Mouse (Mus musculus) cerebellum, adult 9-11 months (tissue): ENCODE results near the gene Plxnc1.

Experiments used
- DNase-seq: peaks from one replicate; pipeline ENCODE4 v3.0.0; 2022

Plxnc1 gene

GRCm38 (mm10) chr10:94864199-94864928 lies 80.3 kb downstream of the Plxnc1 start:
- no peak for DNase-seq

GRCm38 (mm10) chr10:94863251-94863650 lies 81.4 kb downstream of the Plxnc1 start:
- no peak for DNase-seq

- no peak for DNase-seq
These were observed 83.8 kb downstream of the Plxnc1 start for GRCm38 (mm10) chr10:94860870-94861269.

- DNase-seq, result no peak
These were observed 86.2 kb downstream of the Plxnc1 start for GRCm38 (mm10) chr10:94858277-94859033.

DNA sequence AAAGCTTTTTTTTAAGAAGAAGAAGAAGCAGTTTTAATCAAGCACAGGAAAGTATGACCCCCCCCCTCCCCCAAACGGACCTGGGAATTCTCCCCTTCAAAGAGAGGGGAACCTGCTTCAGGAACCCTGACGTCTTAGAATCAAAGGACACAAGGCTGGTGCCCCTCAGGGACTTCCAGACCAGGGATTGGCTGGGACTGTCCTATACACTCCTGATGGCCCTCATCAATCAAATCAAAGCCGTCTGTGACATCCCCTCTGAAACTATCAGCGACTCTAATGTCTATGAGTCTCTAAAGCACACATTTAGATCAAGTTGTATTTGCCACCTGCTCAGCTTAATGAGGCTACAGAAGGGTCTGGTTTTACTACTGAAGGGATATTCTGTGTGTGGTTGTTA lies 94.1 kb downstream of the Plxnc1 start:
- no peak for DNase-seq

- DNase-seq, result no peak
These were observed 94.7 kb downstream of the Plxnc1 start for GRCm38 (mm10) chr10:94849930-94850329.

GRCm38 (mm10) chr10:94849360-94849759 lies 95.3 kb downstream of the Plxnc1 start:
- DNase-seq, result no peak

- DNase-seq, result no peak
These were observed 96.3 kb downstream of the Plxnc1 start for GRCm38 (mm10) chr10:94848344-94848743.

- DNase-seq, result no peak
These were observed 98.0 kb downstream of the Plxnc1 start for GRCm38 (mm10) chr10:94846501-94847105.

DNA sequence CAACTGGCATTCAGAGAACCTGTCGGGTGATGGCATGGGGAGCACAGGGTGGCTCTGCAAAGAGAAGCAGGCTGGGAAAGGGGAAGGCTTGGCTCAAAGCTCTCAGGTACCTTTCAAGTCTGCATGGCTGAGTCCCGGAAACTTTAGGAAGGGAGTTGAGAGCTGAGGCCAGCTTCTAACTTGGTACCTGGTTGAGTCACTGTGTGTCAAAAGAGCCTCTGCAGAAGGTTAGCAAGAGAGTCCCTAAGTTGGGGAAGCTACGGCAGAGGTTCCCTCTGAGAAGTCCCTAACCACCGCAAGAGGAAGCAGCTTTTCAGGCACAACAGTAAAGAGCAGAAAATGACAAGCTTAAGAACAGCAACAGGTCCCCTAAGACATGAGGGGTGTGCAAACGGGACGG lies 99.9 kb downstream of the Plxnc1 start:
- no peak for DNase-seq

- no peak for DNase-seq
These were observed 108.8 kb downstream of the Plxnc1 start for GRCm38 (mm10) chr10:94835874-94836273.

DNA sequence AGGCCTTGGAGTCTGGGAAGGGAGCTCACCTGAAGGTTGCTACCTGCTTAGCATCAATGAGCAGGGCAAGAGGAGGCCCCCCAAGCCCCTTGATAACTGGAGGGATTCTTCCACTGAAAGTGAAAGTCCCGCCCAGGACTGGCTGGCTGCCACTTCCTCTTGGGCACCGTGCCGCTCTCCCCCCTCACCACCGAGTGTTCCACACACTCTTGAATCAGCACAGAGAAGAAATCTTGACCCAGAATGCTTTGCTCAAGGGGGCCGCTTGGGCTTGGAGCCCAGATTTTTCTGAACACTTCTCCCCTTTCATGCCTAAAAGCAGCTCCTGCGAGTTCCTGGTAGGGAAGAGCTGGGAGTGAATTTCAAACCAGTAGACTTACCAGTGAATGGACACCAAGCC lies 115.2 kb downstream of the Plxnc1 start:
- DNase-seq, result peak; percentile 43

DNA sequence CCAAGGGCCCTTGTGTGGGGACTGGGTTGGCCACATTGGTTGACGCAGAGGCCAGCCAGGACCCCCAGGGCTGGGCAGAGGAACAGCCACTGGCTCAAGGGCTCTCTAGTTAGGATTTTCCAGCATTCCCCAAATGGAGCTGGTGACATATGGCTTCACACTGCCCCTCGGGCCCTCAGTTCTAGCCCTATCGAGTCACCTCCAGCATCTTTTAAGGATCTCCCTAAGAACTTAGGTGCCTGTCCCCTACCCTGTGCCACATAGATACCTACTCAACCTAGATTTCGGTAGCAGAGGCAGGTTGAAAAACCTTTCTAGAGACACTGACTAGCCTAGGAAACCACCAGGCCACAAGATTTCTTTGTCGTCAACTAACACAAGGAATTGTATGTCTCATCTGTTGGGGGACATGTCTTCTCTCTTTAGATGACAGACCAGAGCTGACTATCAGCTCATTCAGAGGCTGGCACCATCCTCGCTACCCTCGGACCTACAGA lies 115.9 kb downstream of the Plxnc1 start:
- DNase-seq, result no peak

GRCm38 (mm10) chr10:94827890-94828733 lies 116.5 kb downstream of the Plxnc1 start:
- DNase-seq, result no peak

GRCm38 (mm10) chr10:94827325-94827724 lies 117.3 kb downstream of the Plxnc1 start:
- DNase-seq, result no peak

DNA sequence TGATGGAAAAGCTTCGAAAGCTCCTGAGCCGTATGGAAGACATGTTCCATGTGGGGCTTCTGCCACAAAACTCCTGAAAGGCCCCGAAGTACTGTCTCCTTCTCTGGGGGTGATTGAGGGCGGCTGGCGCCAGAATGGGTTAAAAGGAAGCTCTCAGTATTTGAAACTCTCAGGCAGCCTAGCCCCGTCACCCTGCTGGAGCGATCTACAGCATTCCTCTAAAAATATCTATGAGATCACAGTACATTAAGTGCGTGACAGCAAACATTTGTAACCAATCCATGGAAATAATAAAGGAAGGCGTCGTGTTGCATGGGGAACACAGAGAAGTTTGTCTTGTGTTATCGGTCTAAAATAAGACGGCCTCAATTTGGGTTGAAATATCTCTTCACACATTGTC lies 118.2 kb downstream of the Plxnc1 start:
- no peak for DNase-seq

- no peak for DNase-seq
These were observed 118.7 kb downstream of the Plxnc1 start for GRCm38 (mm10) chr10:94825951-94826350.

DNA sequence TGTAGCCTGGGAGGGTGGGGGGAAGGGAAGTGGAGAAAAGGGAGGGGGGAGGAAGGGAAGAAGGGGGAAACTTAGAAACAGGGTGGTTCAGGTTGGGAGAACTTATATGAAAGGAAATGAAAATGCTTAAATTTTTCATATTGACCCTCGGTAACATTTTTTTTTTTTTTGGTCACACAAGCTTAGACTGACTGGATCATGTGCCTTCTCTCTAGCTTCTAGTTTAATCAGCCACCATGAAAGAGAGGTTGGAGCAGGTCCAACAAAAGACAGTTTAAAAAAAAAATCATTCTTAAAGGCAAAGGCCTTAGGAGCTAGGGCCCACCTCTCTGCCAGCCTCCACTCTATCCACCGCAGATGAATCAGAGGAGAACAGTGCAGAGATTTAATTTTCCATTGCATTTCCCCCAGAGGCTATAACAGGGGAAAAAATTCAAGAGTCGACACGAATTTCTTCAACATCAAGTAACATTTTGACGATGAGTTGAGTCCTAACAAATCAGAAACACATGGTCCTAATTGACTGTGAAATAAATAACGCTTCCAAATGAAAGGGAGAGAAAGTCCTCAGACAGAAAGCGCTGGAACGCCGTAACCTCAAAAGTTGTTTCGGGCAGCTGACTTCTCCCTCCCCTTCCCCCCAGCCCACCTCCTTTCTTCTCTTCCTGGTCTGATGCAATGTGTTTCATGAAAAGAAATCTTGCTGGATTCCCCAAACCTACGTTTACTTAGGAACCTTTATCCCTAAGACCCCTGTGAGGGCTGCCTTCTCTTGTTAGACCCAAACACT lies 120.5 kb downstream of the Plxnc1 start:
- no peak for DNase-seq

DNA sequence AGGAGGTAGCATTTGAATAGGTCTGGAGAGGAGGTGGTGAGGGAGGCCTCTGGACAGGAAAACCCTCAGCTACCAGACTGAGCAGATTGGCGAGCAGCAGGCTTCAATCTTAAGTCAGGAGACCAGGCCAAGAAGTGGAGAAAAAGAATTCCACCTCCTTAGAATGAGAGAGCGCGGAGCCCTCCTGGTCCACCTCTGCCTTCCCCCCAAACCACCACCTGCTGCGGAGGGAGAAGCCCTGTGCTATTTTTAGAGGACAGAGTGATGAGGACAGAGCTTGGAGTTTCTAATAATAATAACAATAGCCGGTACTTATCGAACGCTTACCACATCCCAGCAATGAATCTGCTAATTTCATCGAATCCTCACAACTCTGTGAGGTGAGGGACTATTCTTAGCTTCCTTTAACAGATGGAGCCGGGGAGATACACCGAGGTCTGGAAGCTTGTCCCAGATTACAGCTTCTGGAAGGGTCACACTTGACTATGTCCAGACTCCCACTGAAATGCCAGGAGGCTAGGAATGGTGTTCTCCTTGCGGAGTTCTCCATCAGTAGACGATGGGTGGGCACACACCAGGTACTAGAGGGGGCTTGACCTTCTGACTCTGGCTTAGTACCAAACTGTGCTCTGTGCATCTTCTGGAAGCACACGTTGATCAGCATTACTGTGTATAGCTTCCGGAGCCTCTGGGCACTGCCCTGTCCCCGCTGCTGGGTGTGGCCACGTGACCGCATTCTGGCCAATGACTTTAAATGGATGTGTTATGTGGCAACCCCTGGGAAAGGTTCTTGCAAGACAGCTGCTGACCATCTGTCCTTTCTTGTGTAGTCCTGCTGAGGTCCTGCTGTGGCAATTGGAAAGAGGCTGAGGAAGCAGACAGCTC lies 125.6 kb downstream of the Plxnc1 start:
- peak; percentile 49 for DNase-seq

GRCm38 (mm10) chr10:94818127-94818526 lies 126.5 kb downstream of the Plxnc1 start:
- no peak for DNase-seq
